Mouse (Mus musculus) C2C12 (cell line): ENCODE data around the gene Hoxd3.
A peak's percentile ranks its signal among the peaks of the same experiment; 100 is the strongest.

Experiments
- CEBPB ChIP-seq: IDR thresholded peaks from one replicate; pipeline ENCODE4 v1.6.1; 2011; ENCODE audit warnings: low read depth, mild to moderate bottlenecking, control low read depth, moderate library complexity
- CTCF ChIP-seq: IDR thresholded peaks from one replicate; pipeline ENCODE4 v1.5.1; 2011; ENCODE audit not compliant: control insufficient read depth, insufficient read depth, insufficient read length
- MAX ChIP-seq: IDR thresholded peaks from one replicate; pipeline ENCODE4 v1.6.1; 2011; ENCODE audit warnings: mild to moderate bottlenecking, control low read depth
- MYOG ChIP-seq: IDR thresholded peaks from one replicate; pipeline ENCODE4 v1.6.1; 2011; ENCODE audit not compliant: control insufficient read depth, insufficient read length; ENCODE audit errors: extremely low read depth
- USF1 ChIP-seq: IDR thresholded peaks from one replicate; pipeline ENCODE4 v1.6.1; 2011; ENCODE audit warnings: low read depth, mild to moderate bottlenecking, control low read depth, moderate library complexity

DNA sequence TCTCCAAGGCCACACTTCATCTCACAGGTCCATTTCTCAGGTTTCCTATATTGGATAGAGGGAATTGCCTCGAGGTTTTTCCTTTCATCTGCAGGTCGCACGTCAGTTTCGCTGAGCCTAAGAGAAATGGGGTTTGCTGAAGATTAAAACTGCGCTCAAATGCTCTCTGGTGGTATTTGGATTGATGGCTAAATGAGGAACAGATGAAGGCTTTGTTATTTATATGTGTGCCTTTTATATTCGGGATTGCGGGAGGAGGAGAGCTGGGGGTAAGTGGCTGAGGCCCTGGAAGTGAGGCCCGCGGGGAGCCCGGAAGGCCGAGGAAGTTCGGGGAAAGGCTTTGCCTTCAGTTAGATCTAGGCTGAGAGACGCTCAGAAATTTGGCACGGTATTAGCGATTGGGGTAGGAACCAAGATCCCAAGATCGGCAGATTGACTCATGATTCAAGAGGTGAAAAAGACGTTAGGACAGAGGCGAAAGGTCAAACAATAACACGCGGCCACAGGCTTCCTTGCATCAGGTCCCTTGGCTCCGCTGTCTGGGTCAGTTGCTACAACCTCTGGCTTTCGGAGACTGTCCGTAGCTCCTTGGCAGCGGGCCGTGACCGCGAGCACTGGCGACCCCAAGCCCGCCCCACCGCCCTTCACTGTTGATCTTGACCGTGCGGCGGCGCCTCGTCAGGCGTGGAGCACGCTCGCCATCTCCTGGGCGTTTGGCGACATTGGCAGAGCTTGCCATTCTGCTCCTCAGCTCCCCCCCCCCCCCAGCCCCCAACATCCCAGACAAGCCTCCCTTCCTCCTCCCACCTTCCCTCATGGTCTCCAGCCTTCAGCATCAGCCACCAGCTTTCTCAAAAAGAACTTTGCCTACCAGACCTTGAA, 39.0 kb upstream of the Hoxd3 start:
- TF ChIP-seq CTCF (peak; percentile 73), USF1 (no peak), MAX (no peak), MYOG (no peak), CEBPB (no peak)
